Mouse (Mus musculus) hindbrain, embryonic 11.5 days (tissue): ENCODE measurements around the gene Vmp1. TPM values are rescaled to one million over a fixed set of nuclear protein-coding genes. Genes with fewer than 3 reads are reported as not detected.

Experiments
- ATAC-seq: fragments of 200-750 bp; cut with Nextera tagmentation; 2 replicates; pipeline ENCODE4 v1.8.0; 2017; ENCODE audit warnings: mild to moderate bottlenecking, moderate TSS enrichment, moderate library complexity; ENCODE audit not compliant: low FRiP score
- DNase-seq: peaks from one replicate; pipeline ENCODE4 v3.0.0-alpha.2; 2015; ENCODE audit warnings: low spot score
- H3K27ac ChIP-seq: fragments of 300-500 bp; sonication (generic); 2 replicates; pipeline ENCODE4 v1.5.1; 2014; ENCODE audit warnings: mild to moderate bottlenecking, low read depth, low read length
- H3K27me3 ChIP-seq: fragments of 300-500 bp; sonication (generic); 2 replicates; pipeline ENCODE4 v1.6.1; 2014; ENCODE audit warnings: mild to moderate bottlenecking, low read length, moderate library complexity, mixed read lengths; ENCODE audit not compliant: control insufficient read depth, insufficient read depth
- H3K36me3 ChIP-seq: fragments of 300-500 bp; sonication (generic); 2 replicates; pipeline ENCODE4 v1.6.1; 2014; ENCODE audit warnings: mild to moderate bottlenecking, low read length, moderate library complexity, mixed read lengths; ENCODE audit not compliant: control insufficient read depth, insufficient read depth
- H3K4me1 ChIP-seq: fragments of 300-500 bp; sonication (generic); replicated peaks from 2 replicates; pipeline ENCODE4 v1.6.1; 2014; ENCODE audit warnings: low read length, mixed read lengths; ENCODE audit not compliant: control insufficient read depth, insufficient read depth
- H3K4me2 ChIP-seq: fragments of 300-500 bp; sonication (generic); replicated peaks from 2 replicates; pipeline ENCODE4 v1.6.1; 2014; ENCODE audit warnings: mild to moderate bottlenecking, low read depth, low read length
- H3K4me3 ChIP-seq: fragments of 300-500 bp; sonication (generic); 2 replicates; pipeline ENCODE4 v1.5.1; 2014; ENCODE audit warnings: low read depth, low read length
- H3K9ac ChIP-seq: fragments of 300-500 bp; sonication (generic); 2 replicates; pipeline ENCODE4 v1.6.1; 2014; ENCODE audit warnings: low read depth, low read length
- H3K9me3 ChIP-seq: fragments of 300-500 bp; sonication (generic); 2 replicates; pipeline ENCODE4 v1.6.1; 2016; ENCODE audit warnings: low read length; ENCODE audit not compliant: control insufficient read depth
- WGBS: fragments of 180-500 bp; shearing (Covaris S2); extraction: QIAGEN DNeasy Blood & Tissue Kit; methylation state at CpG from one replicate; pipeline ENCODE4 v1.1.7; 2014; 5-methylcytosine and 5-hydroxymethylcytosine counted together
- polyA plus RNA-seq: library from polyadenylated mRNA; unstranded; fragments of >200 nt; fragmentation: Nextera tagmentation; extraction: Ambion mirVana; gene quantifications from 2 replicates; pipeline ENCODE4 v1.2.1, GENCODE M21; 2014

Vmp1 gene
- polyA plus RNA-seq, 1 experiment from 2014 or later: 105 TPM

DNA sequence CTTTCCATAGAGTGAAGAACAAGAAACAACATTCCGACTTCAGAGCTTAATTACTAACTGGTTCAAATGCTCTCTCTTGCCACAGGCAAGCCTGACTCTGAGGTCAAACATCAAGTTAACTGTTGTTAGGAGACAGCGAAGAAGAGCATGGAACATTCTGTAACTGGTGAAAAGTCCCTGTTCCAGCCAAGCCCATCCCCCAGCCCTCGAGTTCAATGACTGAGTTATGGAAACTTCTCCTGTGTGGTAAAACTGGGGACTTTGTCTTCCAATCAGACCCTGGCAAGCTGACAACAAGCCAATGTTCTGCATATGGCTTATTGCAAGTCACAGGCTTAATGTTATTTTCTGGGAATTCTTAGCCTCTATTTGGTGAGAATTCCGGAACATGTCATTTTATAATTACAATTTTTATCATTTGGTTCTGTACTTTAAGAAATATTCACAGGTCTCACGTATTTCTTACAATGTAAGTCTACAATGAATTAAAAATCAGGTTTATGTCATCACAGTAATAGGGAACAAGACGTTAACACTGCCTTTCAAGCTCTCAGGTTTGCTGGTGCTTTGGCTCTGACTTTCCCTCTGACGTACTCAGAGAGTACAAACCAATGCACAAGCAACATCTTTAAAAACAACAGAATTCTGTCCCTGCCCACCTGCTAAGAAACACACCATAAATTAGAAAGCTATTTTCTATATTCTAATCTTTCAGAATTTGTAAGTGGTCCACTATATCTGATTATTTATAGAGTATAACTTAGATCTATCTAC, 87.3 kb downstream of the Vmp1 start:
- Histone ChIP-seq H3K9me3 (no peaks in the 10 kb centered on the region), H3K27me3 (no peaks in the 10 kb centered on the region), H3K4me2 (no peak overlapping the region), H3K4me3 (no peak overlapping the region), H3K27ac (no peak overlapping the region), H3K9ac (no peak overlapping the region), H3K36me3 (no peaks in the 10 kb centered on the region), H3K4me1 (no peaks in the 10 kb centered on the region)
- 92% methylated on average over 7 of the region's 7 CpGs for WGBS
- no peak for ATAC-seq
- DNase-seq: no peak

DNA sequence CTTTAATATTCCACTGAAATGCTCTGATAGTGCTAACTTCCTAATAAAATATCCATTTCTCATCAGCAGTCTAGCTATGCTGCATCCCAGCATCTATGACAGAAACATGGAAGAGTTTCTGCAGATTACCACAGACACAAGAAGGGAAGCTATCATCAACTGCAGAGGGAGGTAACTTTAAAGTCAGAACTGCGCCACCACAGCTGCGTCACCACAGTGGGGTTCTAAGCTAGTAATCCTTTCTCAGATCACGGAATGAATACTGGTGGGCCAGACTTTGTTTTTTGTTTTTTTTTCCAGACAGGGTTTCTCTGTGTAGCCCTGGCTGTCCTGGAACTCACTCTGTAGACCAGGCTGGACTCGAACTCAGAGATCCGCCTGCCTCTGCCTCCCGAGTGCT, 88.3 kb downstream of the Vmp1 start:
- no peak overlapping the region for H3K4me3 ChIP-seq
- H3K4me2 ChIP-seq: no peak overlapping the region
- no peaks in the 10 kb centered on the region for H3K4me1 ChIP-seq
- WGBS: 95% methylated on average over 6 of the region's 6 CpGs
- H3K27ac ChIP-seq: no peak overlapping the region
- no peaks in the 10 kb centered on the region for H3K36me3 ChIP-seq
- no peaks in the 10 kb centered on the region for H3K9me3 ChIP-seq
- ATAC-seq: no peak
- H3K9ac ChIP-seq: no peak overlapping the region
- DNase-seq: no peak
- H3K27me3 ChIP-seq: no peaks in the 10 kb centered on the region

DNA sequence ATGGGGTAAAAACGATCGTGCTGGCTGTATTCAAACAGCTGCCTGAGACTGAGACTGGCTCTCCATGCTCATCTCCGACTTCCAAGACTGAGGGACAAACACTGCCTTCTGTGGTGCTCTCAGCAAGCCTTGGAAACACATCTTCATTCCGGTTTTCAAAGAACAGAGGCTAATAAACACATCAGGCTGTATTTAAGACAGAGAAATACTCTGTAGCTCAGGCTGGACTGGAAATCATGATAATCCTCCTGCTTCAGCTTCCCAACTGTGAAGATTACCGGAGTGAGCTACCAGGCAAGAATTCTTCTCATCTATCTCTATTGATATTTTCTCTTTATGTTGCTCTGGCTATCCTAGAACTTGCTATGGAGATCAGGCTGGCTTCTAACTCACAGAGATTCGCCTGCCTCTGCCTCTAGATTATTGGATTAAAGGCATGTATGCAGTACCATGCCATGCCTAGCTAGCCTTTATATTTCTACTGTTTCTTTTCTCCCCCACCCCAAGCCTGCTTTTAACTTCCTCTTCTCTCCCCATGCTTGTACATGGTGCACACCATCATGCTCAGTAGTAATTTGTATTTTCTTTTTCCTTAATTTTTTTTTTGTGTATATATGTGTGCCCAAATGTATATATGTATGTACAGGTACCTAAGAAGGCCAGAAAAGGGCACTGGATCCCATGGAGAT, 89.3 kb downstream of the Vmp1 start:
- no peaks in the 10 kb centered on the region for H3K36me3 ChIP-seq
- H3K4me1 ChIP-seq: no peaks in the 10 kb centered on the region
- H3K4me2 ChIP-seq: no peak overlapping the region
- ATAC-seq (no peak), DNase-seq (no peak)
- H3K4me3 ChIP-seq: no peak overlapping the region
- no peaks in the 10 kb centered on the region for H3K9me3 ChIP-seq
- no peak overlapping the region for H3K9ac ChIP-seq
- no peak overlapping the region for H3K27ac ChIP-seq
- no peaks in the 10 kb centered on the region for H3K27me3 ChIP-seq
- 90% methylated on average over 6 of the region's 6 CpGs for WGBS

DNA sequence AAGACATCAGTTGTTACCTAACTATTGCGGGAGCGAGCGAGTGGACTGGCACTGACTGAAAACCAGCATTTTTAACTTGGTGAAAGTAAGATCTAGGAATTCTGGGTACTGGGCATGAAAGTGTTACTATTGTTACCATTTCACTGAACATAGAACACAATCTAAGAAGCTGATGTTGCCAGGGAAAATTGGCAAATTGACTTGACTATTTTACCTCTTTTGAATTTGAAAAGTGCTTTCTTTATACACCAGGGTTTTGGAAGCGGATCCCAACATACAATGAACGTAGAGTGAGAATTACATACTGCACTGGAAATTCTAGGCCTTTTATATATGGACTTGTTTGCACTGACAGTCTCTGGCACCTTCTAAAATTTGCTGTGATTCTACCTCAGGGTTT, 90.2 kb downstream of the Vmp1 start:
- 90% methylated on average over 5 of the region's 5 CpGs for WGBS
- DNase-seq (no peak), ATAC-seq (no peak)
- Histone ChIP-seq H3K4me2 (no peak overlapping the region), H3K4me1 (no peaks in the 10 kb centered on the region), H3K9ac (no peak overlapping the region), H3K27ac (no peak overlapping the region), H3K27me3 (no peaks in the 10 kb centered on the region), H3K4me3 (no peak overlapping the region), H3K36me3 (no peaks in the 10 kb centered on the region), H3K9me3 (no peaks in the 10 kb centered on the region)

DNA sequence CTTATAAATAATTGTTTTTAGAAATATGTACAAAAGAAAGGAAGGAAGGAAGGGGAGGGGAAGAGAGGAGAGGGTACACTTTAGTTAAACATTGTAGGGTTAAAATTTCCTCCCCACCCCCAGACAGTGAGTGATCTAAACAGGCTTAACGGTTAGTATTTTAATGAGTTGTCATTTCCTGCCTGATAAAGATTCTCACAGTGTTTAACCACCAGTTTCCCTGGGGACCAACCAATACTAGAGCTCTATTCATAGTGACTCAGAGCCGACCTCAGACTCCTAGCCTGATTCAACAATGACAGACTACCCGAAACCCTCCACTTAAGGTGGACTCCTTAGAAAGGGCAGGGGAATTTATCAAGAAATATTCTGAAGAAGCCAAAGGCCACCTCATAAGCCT, 90.6 kb downstream of the Vmp1 start:
- no peak overlapping the region for H3K4me2 ChIP-seq
- H3K9ac ChIP-seq: no peak overlapping the region
- DNase-seq (no peak), ATAC-seq (no peak)
- no peaks in the 10 kb centered on the region for H3K9me3 ChIP-seq
- H3K36me3 ChIP-seq: no peaks in the 10 kb centered on the region
- H3K4me3 ChIP-seq: no peak overlapping the region
- 49% methylated on average over 3 of the region's 3 CpGs for whole genome bisulfite sequencing
- no peak overlapping the region for H3K27ac ChIP-seq
- H3K4me1 ChIP-seq: no peaks in the 10 kb centered on the region
- H3K27me3 ChIP-seq: no peaks in the 10 kb centered on the region

DNA sequence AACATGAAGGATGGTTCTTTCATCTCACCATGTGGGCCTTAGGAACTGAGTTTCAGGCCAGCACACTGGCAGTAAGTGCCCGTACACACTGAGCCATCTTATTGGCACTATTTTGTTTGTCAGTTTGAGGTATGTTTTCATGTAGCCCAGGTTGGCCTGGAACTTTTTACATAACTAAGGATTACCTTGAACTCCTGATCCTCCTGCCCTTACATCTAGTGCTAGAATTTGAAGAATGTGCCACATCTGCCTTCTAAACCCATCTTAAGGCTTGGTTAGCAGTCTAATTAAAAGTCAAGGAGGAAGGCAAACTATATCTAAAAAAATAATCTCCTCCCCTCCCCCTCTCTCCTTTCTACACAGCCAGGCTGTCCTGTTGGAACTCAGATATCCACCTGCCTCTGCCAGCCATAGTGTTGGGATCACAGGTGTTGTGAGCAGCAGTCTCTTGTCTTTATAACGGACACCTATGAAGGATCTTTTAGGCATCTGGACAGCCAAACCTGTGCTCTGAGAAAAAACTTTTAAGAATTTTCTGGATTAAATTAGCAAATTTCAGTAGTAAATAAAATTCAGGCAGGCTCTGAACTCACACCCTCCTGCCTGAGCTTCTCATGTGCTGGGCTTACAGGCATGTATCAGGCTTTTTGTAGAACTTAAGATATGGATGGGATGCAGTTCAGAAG, 91.6 kb downstream of the Vmp1 start:
- no peaks in the 10 kb centered on the region for H3K27me3 ChIP-seq
- WGBS: 87% methylated on average over 2 of the region's 2 CpGs
- H3K4me2 ChIP-seq: no peak overlapping the region
- no peak for DNase-seq
- no peaks in the 10 kb centered on the region for H3K36me3 ChIP-seq
- ATAC-seq: no peak
- H3K4me3 ChIP-seq: no peak overlapping the region
- no peak overlapping the region for H3K27ac ChIP-seq
- H3K9me3 ChIP-seq: no peaks in the 10 kb centered on the region
- no peak overlapping the region for H3K9ac ChIP-seq
- 0 out of 2 replicates have a peak, but pooled peaks cover under 1% of the 10 kb centered on the region for H3K4me1 ChIP-seq

DNA sequence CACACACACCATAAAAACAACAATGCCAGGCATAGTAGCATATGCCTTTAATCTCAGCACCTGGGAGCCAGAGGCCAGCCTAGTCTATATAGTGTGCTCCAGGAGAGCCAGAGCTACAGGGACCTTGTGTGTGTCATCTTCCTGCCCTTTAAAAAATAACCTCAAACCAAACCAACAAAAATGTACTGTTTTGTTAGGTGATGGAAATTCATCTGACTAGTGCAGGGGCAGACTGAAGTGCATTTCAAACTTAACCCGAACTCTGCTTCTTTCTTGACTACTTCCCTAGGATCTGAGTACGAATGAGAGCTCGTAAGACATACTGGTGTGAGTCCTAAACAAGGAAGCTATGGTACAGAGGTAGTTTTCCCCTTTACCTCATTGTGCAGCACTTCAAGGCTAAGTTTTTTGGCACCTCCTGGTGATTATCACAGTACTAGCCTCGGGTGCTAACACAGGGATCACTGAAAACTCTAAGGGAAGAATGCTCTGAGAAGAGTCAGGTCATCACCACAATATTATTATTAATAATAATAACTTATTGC, 92.3 kb downstream of the Vmp1 start:
- no peaks in the 10 kb centered on the region for H3K27me3 ChIP-seq
- no peak overlapping the region for H3K4me3 ChIP-seq
- DNase-seq: no peak
- no peaks in the 10 kb centered on the region for H3K9me3 ChIP-seq
- H3K4me2 ChIP-seq: no peak overlapping the region
- ATAC-seq: no peak
- H3K36me3 ChIP-seq: no peaks in the 10 kb centered on the region
- H3K9ac ChIP-seq: no peak overlapping the region
- H3K27ac ChIP-seq: no peak overlapping the region
- H3K4me1 ChIP-seq: 0 out of 2 replicates have a peak, but pooled peaks cover 2% of the 10 kb centered on the region
- 87% methylated on average over 4 of the region's 4 CpGs for WGBS

DNA sequence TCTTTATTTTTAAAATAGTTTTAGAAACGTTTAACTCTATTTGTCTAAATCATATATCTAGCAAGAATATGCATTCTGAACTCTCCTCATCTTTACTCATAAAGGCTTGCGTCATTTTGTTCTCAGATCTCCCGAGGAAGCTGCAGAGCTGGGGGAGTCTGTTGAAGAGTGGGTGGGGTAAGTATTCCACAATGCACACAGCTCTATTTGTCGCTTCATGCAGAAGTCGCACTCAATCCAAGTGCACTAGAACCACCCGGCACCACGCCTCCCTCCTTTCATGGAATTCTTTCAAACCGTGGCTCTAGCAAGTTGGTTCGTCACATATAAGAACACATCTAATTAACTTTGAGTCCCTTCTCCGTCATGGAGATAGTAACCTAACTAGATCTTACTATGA, 93.1 kb downstream of the Vmp1 start:
- H3K9ac ChIP-seq: no peak overlapping the region
- no peak overlapping the region for H3K4me3 ChIP-seq
- no peaks in the 10 kb centered on the region for H3K36me3 ChIP-seq
- H3K27me3 ChIP-seq: no peaks in the 10 kb centered on the region
- ATAC-seq (no peak), DNase-seq (no peak)
- no peak overlapping the region for H3K27ac ChIP-seq
- no peak overlapping the region for H3K4me2 ChIP-seq
- 93% methylated on average over 10 of the region's 10 CpGs for WGBS
- H3K9me3 ChIP-seq: no peaks in the 10 kb centered on the region
- 0 out of 2 replicates have a peak, but pooled peaks cover 2% of the 10 kb centered on the region for H3K4me1 ChIP-seq
